In the genomic region with DNA sequence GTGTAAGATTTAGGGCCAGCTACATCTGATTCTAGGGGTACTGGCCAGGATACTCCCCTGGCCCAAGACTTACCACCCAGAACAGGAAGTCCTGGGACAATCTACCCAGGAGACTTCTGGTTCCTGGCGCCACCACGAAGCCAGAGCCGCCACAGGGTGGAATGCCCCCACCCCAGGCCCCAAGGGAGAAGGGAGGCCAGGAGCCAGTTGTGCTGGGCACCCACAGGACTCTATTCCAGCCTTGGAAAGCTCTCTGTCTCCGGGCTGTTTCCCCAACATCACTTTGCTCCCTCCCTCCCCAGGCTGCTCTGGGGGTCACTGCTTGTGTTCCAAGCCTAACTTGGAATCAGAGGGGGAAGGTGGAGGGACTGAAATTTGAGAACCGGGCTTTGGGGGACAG, we compare ENCODE assay signal across 17 mouse cellular contexts. TPM values are rescaled to one million over a fixed set of nuclear protein-coding genes. Genes with fewer than 3 reads are reported as not detected.
DNase-seq lines count a peak whose midpoint lies in the region; ATAC-seq lines count a peak whose summit lies in the region.
"Had no signal": no experiment of that assay in that cellular context is flagged by ENCODE, and none has a peak within 500 bp of the region (broad histone marks: within the 10 kb centered on the region; RNA-seq: fewer than 3 reads in every experiment).

No protein-coding gene starts in this region.

- peaks cover 18% of the 10 kb centered on the region for H3K4me1 ChIP-seq in kidney, embryonic 14.5 days (ENCODE audit: control insufficient read depth, insufficient read depth, low read length)
- H3K4me1 ChIP-seq in limb, embryonic 11.5 days (ENCODE audit: control insufficient read depth, insufficient read depth, low read length), result 0 out of 2 replicates have a peak, but pooled peaks cover 8% of the 10 kb centered on the region

- WGBS in kidney, embryonic 14.5 days, result 53% methylated on average over 5 of the region's 5 CpGs
- WGBS in limb, embryonic 11.5 days, result 36% methylated on average over 5 of the region's 5 CpGs

- ATAC-seq in kidney, embryonic 14.5 days (ENCODE audit: low FRiP score, low TSS enrichment), result no peak
- ATAC-seq in limb, embryonic 11.5 days (ENCODE audit: insufficient number of reproducible peaks, low FRiP score, low TSS enrichment, low read depth), result peak; percentile 32
- no peak for ATAC-seq in cerebellum, adult (ENCODE audit: insufficient number of reproducible peaks, low FRiP score, low TSS enrichment)

- no peak overlapping the region for H3K4me3 ChIP-seq in kidney, embryonic 14.5 days (ENCODE audit: low read length)
- no peak overlapping the region for H3K4me3 ChIP-seq in limb, embryonic 11.5 days (ENCODE audit: low read depth, low read length)
- H3K4me3 ChIP-seq: hindbrain, embryonic 12.5 days; lung, embryonic 15.5 days had no signal

- no peak overlapping the region for H3K9ac ChIP-seq in kidney, embryonic 14.5 days (ENCODE audit: low read depth, low read length)
- H3K9ac ChIP-seq in limb, embryonic 11.5 days (ENCODE audit: low read length), result no peak overlapping the region
- H3K9ac ChIP-seq: hindbrain, embryonic 12.5 days; lung, embryonic 15.5 days had no signal

- H3K9me3 ChIP-seq in kidney, embryonic 14.5 days (ENCODE audit: control insufficient read depth, low read length), result no peaks in the 10 kb centered on the region
- no peaks in the 10 kb centered on the region for H3K9me3 ChIP-seq in limb, embryonic 11.5 days (ENCODE audit: control insufficient read depth, low read length)
- H3K9me3 ChIP-seq: hindbrain, embryonic 12.5 days; lung, embryonic 15.5 days; megakaryocyte, embryonic 14.5 days had no signal

- H3K36me3 ChIP-seq in kidney, embryonic 14.5 days (ENCODE audit: control insufficient read depth, insufficient read depth, low read length), result no peaks in the 10 kb centered on the region
- H3K36me3 ChIP-seq in limb, embryonic 11.5 days (ENCODE audit: control insufficient read depth, insufficient read depth, low read length), result no peaks in the 10 kb centered on the region
- H3K36me3 ChIP-seq: hindbrain, embryonic 12.5 days; lung, embryonic 15.5 days had no signal

- H3K27ac ChIP-seq in kidney, embryonic 14.5 days (ENCODE audit: low read depth, low read length), result peak overlapping the region; percentile 51; the same call in 1 of the 2 replicates
- H3K27ac ChIP-seq in limb, embryonic 11.5 days (replicated peaks; ENCODE audit: low read depth, low read length), result no peak overlapping the region; the same call in 1 of the 2 replicates
- H3K27ac ChIP-seq: hindbrain, embryonic 12.5 days; lung, embryonic 15.5 days had no signal

- H3K27me3 ChIP-seq in kidney, embryonic 14.5 days (ENCODE audit: control insufficient read depth, insufficient read depth, low read length), result no peaks in the 10 kb centered on the region; the same call in 1 of the 2 replicates
- no peaks in the 10 kb centered on the region for H3K27me3 ChIP-seq in limb, embryonic 11.5 days (ENCODE audit: control insufficient read depth, insufficient read depth, low read length)
- H3K27me3 ChIP-seq: hindbrain, embryonic 12.5 days; lung, embryonic 15.5 days had no signal

- H3K4me2 ChIP-seq in kidney, embryonic 14.5 days (replicated peaks; ENCODE audit: low read depth, low read length), result no peak overlapping the region; the same call in 1 of the 2 replicates
- H3K4me2 ChIP-seq in limb, embryonic 11.5 days (ENCODE audit: low read depth, severe bottlenecking), result no peak overlapping the region
- H3K4me2 ChIP-seq: hindbrain, embryonic 12.5 days; lung, embryonic 15.5 days had no signal

- DNase-seq in adrenal gland, postnatal 10 days, result peak; percentile 50
- DNase-seq in adrenal gland, adult 18-20 months (ENCODE audit: low spot score in 2 of 2), result no peak
- DNase-seq in kidney, postnatal 36 days, result no peak
- peak; percentile 31 for DNase-seq in 3134 (ENCODE audit: extremely low read depth, insufficient read length, low spot score)
- no peak for DNase-seq in limb, embryonic 11.5 days (ENCODE audit: low spot score)
- no peak for DNase-seq in left cerebral cortex, adult 8-10 months (ENCODE audit: low spot score in 2 of 2)
- DNase-seq: cerebellum, adult 9-10 months; kidney, postnatal 14 days; right cerebral cortex, postnatal 14 days; thymus, postnatal 25 days had no signal

RNA-seq across cellular contexts. Expression of gene Angpt4, which starts 0.5 kb away (rescaled TPM):
- total RNA-seq in adrenal gland, postnatal 10 days (2021), result under 1 TPM in 1 of 2 experiments, not detected in 1; 0.51 TPM
- 1 to 10 TPM in 1 of 2 experiments, under 1 TPM in 1; 0.36 to 1.2 TPM for total RNA-seq in adrenal gland, adult 18-20 months (2021)
- polyA plus RNA-seq in kidney, embryonic 14.5 days (2014; fragmentation: Nextera tagmentation; extraction: Ambion mirVana), result 1.0 and 1.1 TPM in 2 replicates
- polyA plus RNA-seq in limb, embryonic 11.5 days (2014; fragmentation: Nextera tagmentation; extraction: Ambion mirVana), result 0.23 TPM in 1 of 2 replicates, not detected in the other
- total RNA-seq in left cerebral cortex, adult 8-10 months (2022), result under 1 TPM in 1 of 4 experiments, not detected in 3; 0.14 TPM
- total RNA-seq: layer of hippocampus, postnatal 10 days had no signal
- polyA plus RNA-seq: forebrain, embryonic 11.5 days had no signal

Comparison
In these comparisons a context has a peak if more than half of its experiments do, and no peak if none do; other contexts are left out.
1. DNase-seq: peak in adrenal gland, postnatal 10 days (single experiment) and 3134 (single experiment); none in adrenal gland, adult 18-20 months (0 of 2), kidney, postnatal 36 days (0 of 2), limb, embryonic 11.5 days (single experiment) and left cerebral cortex, adult 8-10 months (0 of 2).